In genomic region chr4:43002756-43003439, GRCm38 (mm10) we compare ENCODE assay signal across 23 mouse cellular contexts. TPM values are rescaled to one million over a fixed set of nuclear protein-coding genes. Genes with fewer than 3 reads are reported as not detected.
DNase-seq lines count a peak whose midpoint lies in the region; ATAC-seq and TF ChIP-seq lines count a peak whose summit lies in the region.
"Had no signal": no experiment of that assay in that cellular context is flagged by ENCODE, and none has a peak within 500 bp of the region (broad histone marks: within the 10 kb centered on the region; RNA-seq: fewer than 3 reads in every experiment).

No protein-coding gene starts in this region.

- no peak for TF ChIP-seq POLR2A in kidney, adult 2 months (IDR thresholded peaks at IDR 0.05; ENCODE audit: low read depth, low read length)

- no peaks in the 10 kb centered on the region for H3K9me3 ChIP-seq in kidney, embryonic 15.5 days (replicated peaks)
- H3K9me3 ChIP-seq in hindbrain, postnatal 0 days (ENCODE audit: low read length) = no peaks in the 10 kb centered on the region
- H3K9me3 ChIP-seq in heart, embryonic 10.5 days = no peaks in the 10 kb centered on the region
- H3K9me3 ChIP-seq: forebrain, embryonic 10.5 days; heart, embryonic 12.5 days; hindbrain, embryonic 13.5 days; neural tube, embryonic 12.5 days had no signal

- H3K4me3 ChIP-seq in kidney, adult 2 months (ENCODE audit: insufficient read depth, low read depth, low read length) = no peak overlapping the region
- no peak overlapping the region for H3K4me3 ChIP-seq in kidney, embryonic 15.5 days (replicated peaks)
- H3K4me3 ChIP-seq in hindbrain, postnatal 0 days (ENCODE audit: low read length) = no peak overlapping the region
- no peak overlapping the region for H3K4me3 ChIP-seq in heart, embryonic 10.5 days
- H3K4me3 ChIP-seq: forebrain, embryonic 10.5 days; heart, embryonic 12.5 days; hindbrain, embryonic 13.5 days; layer of hippocampus, adult 2 months; neural tube, embryonic 12.5 days had no signal

- H3K4me2 ChIP-seq in kidney, embryonic 15.5 days = no peak overlapping the region
- no peak overlapping the region for H3K4me2 ChIP-seq in hindbrain, postnatal 0 days (ENCODE audit: low read depth, low read length)
- H3K4me2 ChIP-seq: heart, embryonic 12.5 days; hindbrain, embryonic 13.5 days; midbrain, embryonic 11.5 days; neural tube, embryonic 12.5 days had no signal

- no peak for TF ChIP-seq CTCF in kidney, adult 2 months (conservative IDR thresholded peaks at IDR 0.05; ENCODE audit: insufficient read depth, insufficient read length, low read depth, low read length)
- TF ChIP-seq CTCF in hindbrain, postnatal 0 days (IDR thresholded peaks at IDR 0.05; ENCODE audit: low read depth) = no peak

- H3K27ac ChIP-seq in kidney, adult 2 months (ENCODE audit: insufficient read depth, low read depth, low read length) = peak overlapping the region; percentile 67; the same call in 1 of the 2 replicates
- no peak overlapping the region for H3K27ac ChIP-seq in kidney, embryonic 15.5 days
- no peak overlapping the region for H3K27ac ChIP-seq in hindbrain, postnatal 0 days
- H3K27ac ChIP-seq in heart, embryonic 10.5 days = no peak overlapping the region
- H3K27ac ChIP-seq: forebrain, embryonic 10.5 days; hindbrain, embryonic 13.5 days; layer of hippocampus, adult 2 months; liver, embryonic 14.5 days; neural tube, embryonic 12.5 days had no signal

- H3K9ac ChIP-seq in kidney, embryonic 15.5 days = no peak overlapping the region
- H3K9ac ChIP-seq in hindbrain, postnatal 0 days (replicated peaks; ENCODE audit: low read length) = no peak overlapping the region
- H3K9ac ChIP-seq: forebrain, postnatal 0 days; heart, embryonic 12.5 days; hindbrain, embryonic 13.5 days; liver, embryonic 14.5 days; neural tube, embryonic 12.5 days had no signal

- ATAC-seq in kidney, embryonic 15.5 days (replicated peaks; ENCODE audit: low FRiP score) = no peak
- no peak for ATAC-seq in hindbrain, postnatal 0 days
- ATAC-seq: forebrain, postnatal 0 days had no signal

- intact Hi-C loops in gastrocnemius, postnatal 36 days (cut with DNase I) = no loop called here

- 46% methylated on average over 12 of the region's 12 CpGs for WGBS in kidney, adult 2 months
- WGBS in kidney, embryonic 15.5 days = 79% methylated on average over 12 of the region's 12 CpGs
- WGBS in hindbrain, postnatal 0 days = 76% methylated on average over 12 of the region's 12 CpGs
- 77% methylated on average over 12 of the region's 12 CpGs for whole genome bisulfite sequencing in heart, embryonic 10.5 days

- peak; percentile 53 for DNase-seq in gastrocnemius, adult 18-20 months (ENCODE audit: low spot score)
- DNase-seq in gastrocnemius, postnatal 36 days = no peak
- DNase-seq in kidney, adult 2 months = peak; percentile 77
- peak; percentile 47 for DNase-seq in adipocyte (ENCODE audit: low spot score)
- peak; percentile 75 for DNase-seq in testis, postnatal 10 days (ENCODE audit: low spot score)
- DNase-seq in hindbrain, postnatal 0 days (ENCODE audit: low spot score) = no peak
- no peak for DNase-seq in heart, embryonic 10.5 days (ENCODE audit: low spot score)
- DNase-seq: adrenal gland, postnatal 14 days; embryo, embryonic 11 days; forebrain, postnatal 0 days; heart, postnatal 14 days; thymus, adult 18-20 months; thymus, postnatal 4 days had no signal

- peaks cover 22% of the 10 kb centered on the region; the same call in 1 of the 2 replicates for H3K4me1 ChIP-seq in kidney, adult 2 months (ENCODE audit: control insufficient read depth, insufficient read depth, low read length)
- peaks cover 12% of the 10 kb centered on the region for H3K4me1 ChIP-seq in kidney, embryonic 15.5 days
- peaks cover 11% of the 10 kb centered on the region for H3K4me1 ChIP-seq in hindbrain, postnatal 0 days (ENCODE audit: insufficient read depth, low read length)
- H3K4me1 ChIP-seq in heart, embryonic 10.5 days = peaks cover 11% of the 10 kb centered on the region; the same call in 1 of the 2 replicates

- H3K36me3 ChIP-seq in kidney, adult 2 months (ENCODE audit: control insufficient read depth, insufficient read depth, low read length) = no peaks in the 10 kb centered on the region
- H3K36me3 ChIP-seq in kidney, embryonic 15.5 days = peaks cover 18% of the 10 kb centered on the region; the same call in 1 of the 2 replicates
- H3K36me3 ChIP-seq in hindbrain, postnatal 0 days (ENCODE audit: insufficient read depth, low read length) = no peaks in the 10 kb centered on the region
- peaks cover 19% of the 10 kb centered on the region for H3K36me3 ChIP-seq in heart, embryonic 10.5 days

- H3K27me3 ChIP-seq in kidney, adult 2 months (replicated peaks; ENCODE audit: control insufficient read depth, insufficient read depth, low read length) = no peaks in the 10 kb centered on the region
- H3K27me3 ChIP-seq in kidney, embryonic 15.5 days = no peaks in the 10 kb centered on the region
- no peaks in the 10 kb centered on the region for H3K27me3 ChIP-seq in hindbrain, postnatal 0 days (ENCODE audit: insufficient read depth, low read length)
- no peaks in the 10 kb centered on the region for H3K27me3 ChIP-seq in heart, embryonic 10.5 days (ENCODE audit: insufficient read depth, poor library complexity, severe bottlenecking)
- H3K27me3 ChIP-seq: heart, embryonic 12.5 days; hindbrain, embryonic 13.5 days; neural tube, embryonic 12.5 days had no signal

RNA-seq across cellular contexts. Expression of gene Vcp, which starts 2.6 kb away (rescaled TPM):
- total RNA-seq in gastrocnemius, adult 18-20 months (2021) = 100 to 1,000 TPM; 248 to 282 TPM
- total RNA-seq in gastrocnemius, postnatal 36 days (2021) = 100 to 1,000 TPM; 225 to 248 TPM
- polyA plus RNA-seq in kidney, adult 2 months (2012; rRNA removed) = 112 and 130 TPM in 2 replicates
- polyA plus RNA-seq in kidney, embryonic 15.5 days (2015; fragmentation: Nextera tagmentation; extraction: Ambion mirVana) = 547 and 571 TPM in 2 replicates
- 187 and 191 TPM in 2 replicates for total RNA-seq in hindbrain, postnatal 0 days (2014; rRNA removed)
- 445 and 455 TPM in 2 replicates for polyA plus RNA-seq in hindbrain, postnatal 0 days (2015; fragmentation: Nextera tagmentation; extraction: Ambion mirVana)
- 588 and 628 TPM in 2 replicates for polyA plus RNA-seq in heart, embryonic 10.5 days (2016; fragmentation: Nextera tagmentation; extraction: Ambion mirVana)

RNA-seq across cellular contexts. Expression of gene Fancg, which starts 7.4 kb away (rescaled TPM):
- 1 to 10 TPM; 1.4 to 1.8 TPM for total RNA-seq in gastrocnemius, adult 18-20 months (2021)
- total RNA-seq in gastrocnemius, postnatal 36 days (2021) = 1 to 10 TPM in 1 of 2 experiments, under 1 TPM in 1; 0.84 to 1.1 TPM
- polyA plus RNA-seq in kidney, adult 2 months (2012; rRNA removed) = 6.8 and 7.1 TPM in 2 replicates
- polyA plus RNA-seq in kidney, embryonic 15.5 days (2015; fragmentation: Nextera tagmentation; extraction: Ambion mirVana) = 15.2 and 17.2 TPM in 2 replicates
- 10.5 and 13.1 TPM in 2 replicates for total RNA-seq in hindbrain, postnatal 0 days (2014; rRNA removed)
- polyA plus RNA-seq in hindbrain, postnatal 0 days (2015; fragmentation: Nextera tagmentation; extraction: Ambion mirVana) = 14.2 and 14.5 TPM in 2 replicates
- 13.9 and 18.0 TPM in 2 replicates for polyA plus RNA-seq in heart, embryonic 10.5 days (2016; fragmentation: Nextera tagmentation; extraction: Ambion mirVana)

RNA-seq across cellular contexts. Expression of gene Pigo, which starts 22.7 kb away (rescaled TPM):
- 1 to 10 TPM; 6.2 to 7.7 TPM for total RNA-seq in gastrocnemius, adult 18-20 months (2021)
- total RNA-seq in gastrocnemius, postnatal 36 days (2021) = 1 to 10 TPM; 5.2 to 5.9 TPM
- 24.6 and 28.4 TPM in 2 replicates for polyA plus RNA-seq in kidney, adult 2 months (2012; rRNA removed)
- polyA plus RNA-seq in kidney, embryonic 15.5 days (2015; fragmentation: Nextera tagmentation; extraction: Ambion mirVana) = 23.5 and 27.6 TPM in 2 replicates
- total RNA-seq in hindbrain, postnatal 0 days (2014; rRNA removed) = 27.7 and 33.4 TPM in 2 replicates
- polyA plus RNA-seq in hindbrain, postnatal 0 days (2015; fragmentation: Nextera tagmentation; extraction: Ambion mirVana) = 20.8 and 22.1 TPM in 2 replicates
- polyA plus RNA-seq in heart, embryonic 10.5 days (2016; fragmentation: Nextera tagmentation; extraction: Ambion mirVana) = 18.4 and 21.0 TPM in 2 replicates

RNA-seq across cellular contexts. Expression of gene Stoml2, which starts 28.6 kb away (rescaled TPM):
- total RNA-seq in gastrocnemius, adult 18-20 months (2021) = 100 to 1,000 TPM in 1 of 2 experiments, 10 to 100 TPM in 1; 88.9 to 105 TPM
- 10 to 100 TPM; 78.9 to 95.1 TPM for total RNA-seq in gastrocnemius, postnatal 36 days (2021)
- 103 and 118 TPM in 2 replicates for polyA plus RNA-seq in kidney, adult 2 months (2012; rRNA removed)
- polyA plus RNA-seq in kidney, embryonic 15.5 days (2015; fragmentation: Nextera tagmentation; extraction: Ambion mirVana) = 346 and 352 TPM in 2 replicates
- total RNA-seq in hindbrain, postnatal 0 days (2014; rRNA removed) = 86.2 and 118 TPM in 2 replicates
- 256 and 272 TPM in 2 replicates for polyA plus RNA-seq in hindbrain, postnatal 0 days (2015; fragmentation: Nextera tagmentation; extraction: Ambion mirVana)
- polyA plus RNA-seq in heart, embryonic 10.5 days (2016; fragmentation: Nextera tagmentation; extraction: Ambion mirVana) = 320 and 370 TPM in 2 replicates

RNA-seq across cellular contexts. Expression of gene 1700022I11Rik, which starts 33.5 kb away (rescaled TPM):
- total RNA-seq in gastrocnemius, adult 18-20 months (2021) = not detected
- not detected for total RNA-seq in gastrocnemius, postnatal 36 days (2021)
- not detected in 2 replicates for polyA plus RNA-seq in kidney, adult 2 months (2012; rRNA removed)
- 0.48 and 0.75 TPM in 2 replicates for polyA plus RNA-seq in kidney, embryonic 15.5 days (2015; fragmentation: Nextera tagmentation; extraction: Ambion mirVana)
- not detected in 2 replicates for total RNA-seq in hindbrain, postnatal 0 days (2014; rRNA removed)
- polyA plus RNA-seq in hindbrain, postnatal 0 days (2015; fragmentation: Nextera tagmentation; extraction: Ambion mirVana) = 0.37 and 0.60 TPM in 2 replicates
- polyA plus RNA-seq in heart, embryonic 10.5 days (2016; fragmentation: Nextera tagmentation; extraction: Ambion mirVana) = 0.25 and 0.70 TPM in 2 replicates
- total RNA-seq: adrenal gland, postnatal 14 days; forebrain, postnatal 0 days; heart, postnatal 14 days; layer of hippocampus, adult 2 months; left cerebral cortex, postnatal 25 days had no signal
- polyA plus RNA-seq: brain, embryonic 14.5 days had no signal

Comparison
In these comparisons a context has a peak if more than half of its experiments do, and no peak if none do; other contexts are left out.
1. DNase-seq: peak in gastrocnemius, adult 18-20 months (single experiment), kidney, adult 2 months (single experiment), adipocyte (single experiment) and testis, postnatal 10 days (single experiment); none in gastrocnemius, postnatal 36 days (0 of 2), hindbrain, postnatal 0 days (single experiment) and heart, embryonic 10.5 days (single experiment).